Mouse (Mus musculus): ENCODE results near the gene Mapkapk5. TPM values are rescaled to one million over a fixed set of nuclear protein-coding genes. Genes with fewer than 3 reads are reported as not detected.

The Mapkapk5 gene
- 62.8 and 63.0 TPM in 2 replicates for polyA plus RNA-seq (2016; fragmentation: Nextera tagmentation; extraction: Ambion mirVana)

- Histone ChIP-seq H3K27ac (peak within 1 kb of the TSS; percentile 97), H3K36me3 (no peaks in the 10 kb centered on the region), H3K9me3 (replicated peaks) (no peaks in the 10 kb centered on the region), H3K9ac (peak within 1 kb of the TSS; percentile 99), H3K4me1 (peaks cover 29% of the 10 kb centered on the region), H3K27me3 (no peaks in the 10 kb centered on the region), H3K4me3 (peak within 1 kb of the TSS; percentile 100), H3K4me2 (replicated peaks) (peak within 1 kb of the TSS; percentile 93)
- ATAC-seq (ENCODE audit: low FRiP score): peak; percentile 95
- WGBS: 3% methylated on average over 55 of the region's 55 CpGs
Observed at GRCm38 (mm10) chr5:121545793-121546529, at the start of gene Mapkapk5. Gene Mapkapk5, minus strand, starts transcription at chr5:121545905.

DNA sequence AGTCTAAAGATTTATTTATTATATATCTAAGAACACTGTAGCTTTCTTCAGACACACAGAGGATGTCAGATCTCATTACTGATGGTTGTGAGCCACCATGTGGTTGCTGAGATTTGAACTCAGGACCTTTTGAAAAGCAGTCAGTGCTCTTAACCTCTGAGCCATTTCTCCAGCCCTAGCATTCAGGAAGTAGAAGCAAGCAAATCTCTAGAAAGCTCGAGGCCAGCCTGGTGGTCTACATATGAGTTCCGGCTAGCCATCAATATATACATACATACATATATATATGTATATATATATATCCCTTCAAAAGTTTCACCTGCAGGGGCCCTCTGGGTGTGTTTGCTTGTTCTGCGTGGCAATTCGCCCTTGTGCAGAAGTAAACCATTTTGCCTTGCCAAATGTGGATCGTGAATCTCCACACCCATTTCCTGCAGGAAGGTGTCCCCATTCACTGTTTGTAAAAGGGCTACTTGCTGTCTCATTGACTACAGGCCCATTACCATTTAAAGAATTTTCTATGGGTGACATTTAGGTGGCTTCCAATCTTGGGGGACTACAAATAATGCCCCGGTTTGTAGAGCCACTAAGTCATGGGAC, 49.1 kb upstream of the Mapkapk5 start:
- Histone ChIP-seq H3K36me3 (no peaks in the 10 kb centered on the region), H3K27me3 (peaks cover 5% of the 10 kb centered on the region; the same call in 1 of the 2 replicates), H3K4me3 (no peak overlapping the region), H3K9me3 (replicated peaks) (no peaks in the 10 kb centered on the region), H3K9ac (no peak overlapping the region), H3K4me2 (replicated peaks) (peak overlapping the region; percentile 95; the same call in 1 of the 2 replicates), H3K4me1 (peaks cover 19% of the 10 kb centered on the region), H3K27ac (no peak overlapping the region)
- WGBS: 91% methylated on average over 6 of the region's 6 CpGs
- no peak for ATAC-seq (ENCODE audit: low FRiP score)

- H3K4me2 ChIP-seq (replicated peaks): peak within 1 kb of the TSS; percentile 95
- WGBS: 4% methylated on average over 47 of the region's 47 CpGs
- peaks cover 19% of the 10 kb centered on the region for H3K4me1 ChIP-seq
- H3K9ac ChIP-seq: peak within 1 kb of the TSS; percentile 74
- peak within 1 kb of the TSS; percentile 74 for H3K27ac ChIP-seq
- no peaks in the 10 kb centered on the region for H3K36me3 ChIP-seq
- H3K27me3 ChIP-seq: peaks cover 5% of the 10 kb centered on the region; the same call in 1 of the 2 replicates
- ATAC-seq (ENCODE audit: low FRiP score): peak; percentile 85
- peak within 1 kb of the TSS; percentile 70 for H3K4me3 ChIP-seq
- no peaks in the 10 kb centered on the region for H3K9me3 ChIP-seq (replicated peaks)
Observed at GRCm38 (mm10) chr5:121593451-121594401, 48.0 kb upstream of the Mapkapk5 start, which contains the start of gene Aldh2. Gene Aldh2, minus strand, starts transcription at chr5:121593824.

DNA sequence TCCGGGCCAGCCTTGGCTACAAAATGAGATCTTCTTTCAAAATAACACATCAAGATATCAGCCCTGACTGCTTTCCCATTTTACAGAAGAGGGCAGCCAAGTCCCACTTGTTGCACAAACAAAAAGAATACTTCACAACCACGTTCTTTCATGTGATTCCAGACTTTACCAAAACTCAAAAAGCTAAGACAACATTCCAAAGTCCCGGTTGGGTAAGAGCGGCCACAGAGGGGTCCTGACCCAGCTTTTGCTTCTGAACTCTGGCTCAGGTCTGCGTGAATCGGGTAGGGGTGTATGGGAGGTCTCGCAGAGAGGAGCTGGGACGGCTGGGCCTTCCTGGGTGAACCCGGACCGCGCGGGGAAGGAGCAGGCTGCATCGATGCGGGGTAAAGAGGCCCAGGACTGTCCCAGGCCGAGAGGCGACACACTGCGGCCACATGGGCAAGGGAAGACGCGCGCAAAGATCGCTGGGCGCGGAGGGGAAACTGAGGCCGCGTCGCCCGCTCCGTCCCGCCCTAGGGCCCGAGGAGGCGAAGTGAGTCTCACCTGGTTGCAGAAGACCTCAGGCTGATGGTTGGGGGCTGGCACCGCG, 47.2 kb upstream of the Mapkapk5 start:
- Histone ChIP-seq H3K27ac (0 out of 2 replicates have a peak overlapping the region, but pooled peaks have one; percentile 74), H3K4me2 (replicated peaks) (peak overlapping the region; percentile 95), H3K4me3 (peak overlapping the region; percentile 70), H3K4me1 (peaks cover 19% of the 10 kb centered on the region), H3K9ac (peak overlapping the region; percentile 74), H3K27me3 (peaks cover 5% of the 10 kb centered on the region; the same call in 1 of the 2 replicates), H3K36me3 (no peaks in the 10 kb centered on the region), H3K9me3 (replicated peaks) (no peaks in the 10 kb centered on the region)
- ATAC-seq (ENCODE audit: low FRiP score): peak; percentile 46
- 4% methylated on average over 33 of the region's 33 CpGs for WGBS

GRCm38 (mm10) chr5:121592064-121592815, 46.5 kb upstream of the Mapkapk5 start:
- ATAC-seq (ENCODE audit: low FRiP score): no peak
- H3K36me3 ChIP-seq: no peaks in the 10 kb centered on the region
- H3K9ac ChIP-seq: no peak overlapping the region

GRCm38 (mm10) chr5:121591417-121592063, 45.8 kb upstream of the Mapkapk5 start:
- no peaks in the 10 kb centered on the region for H3K9me3 ChIP-seq (replicated peaks)
- H3K9ac ChIP-seq: no peak overlapping the region
- WGBS: 82% methylated on average over 11 of the region's 11 CpGs
- no peak for ATAC-seq (ENCODE audit: low FRiP score)
- no peaks in the 10 kb centered on the region for H3K36me3 ChIP-seq
- H3K4me1 ChIP-seq: peaks cover 20% of the 10 kb centered on the region
- no peak overlapping the region for H3K27ac ChIP-seq
- H3K27me3 ChIP-seq: peaks cover 2% of the 10 kb centered on the region; the same call in 1 of the 2 replicates
- no peak overlapping the region for H3K4me3 ChIP-seq
- 0 out of 2 replicates have a peak overlapping the region, but pooled peaks have one; percentile 95 for H3K4me2 ChIP-seq (replicated peaks)

More at GRCm38 (mm10) chr5:121592064-121592815, 46.5 kb upstream of the Mapkapk5 start:
- Histone ChIP-seq H3K9me3 (replicated peaks) (no peaks in the 10 kb centered on the region), H3K4me1 (peaks cover 19% of the 10 kb centered on the region), H3K4me3 (no peak overlapping the region; the same call in 1 of the 2 replicates), H3K27me3 (peaks cover 5% of the 10 kb centered on the region; the same call in 1 of the 2 replicates), H3K4me2 (replicated peaks) (peak overlapping the region; percentile 95), H3K27ac (no peak overlapping the region)
- WGBS: 69% methylated on average over 11 of the region's 11 CpGs

DNA sequence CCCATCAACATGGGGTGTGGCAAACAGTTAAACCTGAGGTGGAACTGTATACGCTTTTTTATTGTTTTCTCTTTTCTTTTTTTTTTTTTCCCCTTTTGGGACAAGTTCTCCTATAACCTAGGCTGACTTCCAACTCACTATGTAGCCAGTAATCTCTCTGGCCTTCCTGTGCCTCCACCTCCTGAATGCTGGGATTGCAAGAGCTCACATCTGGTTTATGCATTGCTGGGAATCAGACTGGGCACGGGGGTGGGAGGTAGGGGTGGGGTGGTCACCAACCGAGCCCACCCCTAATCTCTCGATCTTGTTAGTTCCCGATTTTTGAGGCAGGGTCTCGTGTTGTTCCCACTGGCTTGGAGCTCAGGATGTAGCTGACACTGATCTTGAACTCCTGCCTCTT, 44.2 kb upstream of the Mapkapk5 start:
- 84% methylated on average over 6 of the region's 6 CpGs for WGBS
- H3K4me3 ChIP-seq: no peak overlapping the region
- ATAC-seq (ENCODE audit: low FRiP score): no peak
- peaks cover 22% of the 10 kb centered on the region for H3K4me1 ChIP-seq
- H3K27me3 ChIP-seq: no peaks in the 10 kb centered on the region
- H3K27ac ChIP-seq: no peak overlapping the region
- no peak overlapping the region for H3K9ac ChIP-seq
- H3K36me3 ChIP-seq: no peaks in the 10 kb centered on the region
- H3K9me3 ChIP-seq (replicated peaks): no peaks in the 10 kb centered on the region
- H3K4me2 ChIP-seq (replicated peaks): no peak overlapping the region

DNA sequence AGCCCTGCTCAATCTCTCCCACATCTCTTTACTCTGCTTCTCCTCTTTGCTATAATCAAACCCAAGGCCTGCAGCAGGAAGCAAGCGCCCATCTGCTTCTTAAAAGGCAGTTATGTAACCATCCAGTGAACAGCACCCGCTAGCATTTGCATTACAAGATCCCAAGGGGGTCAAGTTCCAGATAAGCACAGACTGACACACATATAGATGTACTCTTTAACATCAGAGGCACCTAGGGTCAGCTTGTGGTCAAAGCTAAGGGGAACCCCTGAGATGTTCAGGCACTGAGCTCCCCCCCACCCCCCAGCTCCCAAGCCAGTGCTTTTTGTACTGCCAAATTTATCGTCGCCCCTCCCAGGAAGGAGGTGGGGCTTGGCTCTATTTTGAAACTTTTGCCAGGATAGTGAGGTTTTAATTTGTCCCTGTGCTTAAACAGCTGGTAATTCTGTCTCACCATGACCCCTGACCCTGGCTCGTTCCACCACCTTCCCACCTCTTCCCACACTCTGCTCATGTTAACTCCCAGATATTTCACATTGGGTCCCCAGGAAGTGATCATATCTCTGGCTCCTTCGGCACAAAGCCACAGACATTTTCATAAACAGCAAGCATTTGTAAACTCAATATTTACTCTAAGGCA, 40.8 kb upstream of the Mapkapk5 start:
- Histone ChIP-seq H3K4me1 (0 out of 2 replicates have a peak, but pooled peaks cover 5% of the 10 kb centered on the region), H3K4me2 (replicated peaks) (no peak overlapping the region), H3K4me3 (no peak overlapping the region), H3K9me3 (replicated peaks) (no peaks in the 10 kb centered on the region), H3K27ac (no peak overlapping the region), H3K36me3 (no peaks in the 10 kb centered on the region), H3K27me3 (no peaks in the 10 kb centered on the region), H3K9ac (no peak overlapping the region)
- WGBS: 78% methylated on average over 6 of the region's 6 CpGs
- no peak for ATAC-seq (ENCODE audit: low FRiP score)

- no peak for ATAC-seq (ENCODE audit: low FRiP score)
- Histone ChIP-seq H3K9ac (no peak overlapping the region), H3K36me3 (no peaks in the 10 kb centered on the region), H3K27ac (no peak overlapping the region), H3K4me2 (replicated peaks) (no peak overlapping the region), H3K9me3 (replicated peaks) (no peaks in the 10 kb centered on the region), H3K4me1 (0 out of 2 replicates have a peak, but pooled peaks cover 5% of the 10 kb centered on the region), H3K27me3 (no peaks in the 10 kb centered on the region), H3K4me3 (no peak overlapping the region)
- WGBS: 80% methylated on average over 5 of the region's 5 CpGs
Observed at GRCm38 (mm10) chr5:121585699-121586098, 40.0 kb upstream of the Mapkapk5 start.

GRCm38 (mm10) chr5:121585005-121585404, 39.3 kb upstream of the Mapkapk5 start:
- no peak overlapping the region for H3K4me2 ChIP-seq (replicated peaks)
- 0 out of 2 replicates have a peak, but pooled peaks cover under 1% of the 10 kb centered on the region for H3K36me3 ChIP-seq
- no peaks in the 10 kb centered on the region for H3K27me3 ChIP-seq
- H3K4me3 ChIP-seq: no peak overlapping the region
- 94% methylated on average over 10 of the region's 10 CpGs for WGBS
- ATAC-seq (ENCODE audit: low FRiP score): no peak
- H3K9ac ChIP-seq: no peak overlapping the region
- H3K4me1 ChIP-seq: 0 out of 2 replicates have a peak, but pooled peaks cover 5% of the 10 kb centered on the region
- H3K9me3 ChIP-seq (replicated peaks): no peaks in the 10 kb centered on the region
- no peak overlapping the region for H3K27ac ChIP-seq
